Mouse (Mus musculus) cortical plate, adult 2 months (tissue): ENCODE measurements around the gene Cacnb4. TPM values are rescaled to one million over a fixed set of nuclear protein-coding genes. Genes with fewer than 3 reads are reported as not detected.

Experiments used
- H3K27ac ChIP-seq: fragments of 200-500 bp; 2 replicates; pipeline ENCODE4 v1.5.1; 2012; ENCODE audit warnings: low read length, control low read depth, inconsistent platforms; ENCODE audit not compliant: insufficient read depth
- H3K4me1 ChIP-seq: fragments of 200-500 bp; 2 replicates; pipeline ENCODE4 v1.6.1; 2011; ENCODE audit warnings: low read length; ENCODE audit not compliant: control insufficient read depth, insufficient read depth
- H3K4me3 ChIP-seq: fragments of 200-500 bp; 2 replicates; pipeline ENCODE4 v1.5.1; 2011; ENCODE audit warnings: mild to moderate bottlenecking, low read length, control low read depth; ENCODE audit not compliant: insufficient read depth
- CTCF ChIP-seq: fragments of 200-500 bp; IDR thresholded peaks from 2 replicates; pipeline ENCODE4 v1.5.1; 2011; ENCODE audit warnings: mild to moderate bottlenecking, control low read depth, low read length; ENCODE audit not compliant: insufficient read depth; ENCODE audit errors: extremely low read depth
- POLR2A ChIP-seq: fragments of 200-500 bp; IDR thresholded peaks from 2 replicates; pipeline ENCODE4 v1.6.1; 2011; ENCODE audit warnings: mild to moderate bottlenecking, low read length, control low read depth; ENCODE audit not compliant: insufficient read depth; ENCODE audit errors: extremely low read depth
- polyA plus RNA-seq: library from polyadenylated mRNA; depleted of rRNA; stranded (reverse); fragments of >200 nt; gene quantifications from 2 replicates; pipeline ENCODE4 v1.2.3, GENCODE M21; 2012

Gene Cacnb4
- polyA plus RNA-seq, 1 experiment = 70.3 TPM

DNA sequence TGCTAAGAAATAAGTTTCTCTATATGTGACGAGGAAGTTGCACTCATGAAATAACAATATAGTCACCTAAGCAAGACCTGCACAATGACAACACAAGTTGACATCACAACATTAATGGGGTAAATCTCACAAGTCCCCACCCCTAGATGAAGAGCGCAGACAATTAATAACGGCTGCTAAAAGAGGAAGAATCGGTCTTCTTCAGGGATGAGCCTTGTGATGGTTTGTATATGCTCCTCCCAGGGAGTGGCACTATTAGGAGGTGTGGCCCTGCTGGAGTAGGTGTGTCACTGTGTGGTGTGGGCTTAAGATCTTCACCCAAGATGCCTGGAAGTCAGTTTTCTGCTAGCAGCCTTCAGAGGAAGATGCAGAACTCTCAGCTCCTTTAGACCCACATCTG lies 70.3 kb downstream of the Cacnb4 start:
- TF ChIP-seq POLR2A = no peak
- no peak for TF ChIP-seq CTCF
- no peak overlapping the region for H3K27ac ChIP-seq

DNA sequence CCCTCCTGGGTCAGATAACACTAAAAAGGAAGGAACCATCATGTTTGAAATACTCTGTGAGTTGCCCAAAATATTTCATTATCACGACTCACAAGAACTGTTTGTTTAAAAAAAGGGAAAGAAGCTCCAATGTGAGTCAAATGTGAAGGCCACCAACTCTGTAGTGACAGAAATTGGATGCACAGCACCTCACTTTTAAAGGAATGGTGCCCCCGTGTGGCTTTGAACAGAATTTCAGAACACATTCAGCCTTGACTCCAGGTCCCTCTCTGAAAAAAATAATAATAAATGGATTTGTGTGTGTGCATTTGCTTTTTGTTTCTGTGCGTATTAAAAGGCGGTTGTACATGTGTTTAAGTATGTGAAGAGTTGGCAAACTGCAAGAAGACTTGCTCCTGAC lies 71.3 kb downstream of the Cacnb4 start:
- Histone ChIP-seq H3K4me1 (peaks cover 3% of the 10 kb centered on the region; the same call in 1 of the 2 replicates), H3K27ac (no peak overlapping the region), H3K4me3 (no peak overlapping the region)
- TF ChIP-seq CTCF (peak; percentile 56), POLR2A (no peak)

More for the DNA sequence above, 70.3 kb downstream of the Cacnb4 start:
- no peak overlapping the region for H3K4me3 ChIP-seq
- peaks cover 5% of the 10 kb centered on the region for H3K4me1 ChIP-seq

DNA sequence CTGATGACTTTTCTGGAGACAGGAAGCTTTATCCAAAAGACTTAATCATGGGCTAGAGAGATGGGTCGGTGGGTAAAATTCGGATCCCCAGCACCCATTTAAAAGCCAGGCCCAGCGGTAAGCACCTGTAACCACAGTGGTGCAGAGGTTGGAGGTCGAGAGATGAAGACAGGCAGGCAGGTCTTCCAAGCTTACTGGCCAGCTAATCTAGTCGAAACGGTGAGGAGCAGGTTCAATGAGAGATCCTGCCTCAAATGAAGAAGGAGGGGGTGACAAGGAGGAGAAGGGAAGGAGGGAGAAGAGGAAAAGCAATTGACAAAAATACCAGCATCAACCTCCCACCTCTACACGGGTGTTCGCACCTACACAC lies 72.0 kb downstream of the Cacnb4 start:
- Histone ChIP-seq H3K4me1 (peaks cover 3% of the 10 kb centered on the region; the same call in 1 of the 2 replicates), H3K27ac (no peak overlapping the region), H3K4me3 (no peak overlapping the region)
- TF ChIP-seq POLR2A = no peak
- TF ChIP-seq CTCF = no peak

DNA sequence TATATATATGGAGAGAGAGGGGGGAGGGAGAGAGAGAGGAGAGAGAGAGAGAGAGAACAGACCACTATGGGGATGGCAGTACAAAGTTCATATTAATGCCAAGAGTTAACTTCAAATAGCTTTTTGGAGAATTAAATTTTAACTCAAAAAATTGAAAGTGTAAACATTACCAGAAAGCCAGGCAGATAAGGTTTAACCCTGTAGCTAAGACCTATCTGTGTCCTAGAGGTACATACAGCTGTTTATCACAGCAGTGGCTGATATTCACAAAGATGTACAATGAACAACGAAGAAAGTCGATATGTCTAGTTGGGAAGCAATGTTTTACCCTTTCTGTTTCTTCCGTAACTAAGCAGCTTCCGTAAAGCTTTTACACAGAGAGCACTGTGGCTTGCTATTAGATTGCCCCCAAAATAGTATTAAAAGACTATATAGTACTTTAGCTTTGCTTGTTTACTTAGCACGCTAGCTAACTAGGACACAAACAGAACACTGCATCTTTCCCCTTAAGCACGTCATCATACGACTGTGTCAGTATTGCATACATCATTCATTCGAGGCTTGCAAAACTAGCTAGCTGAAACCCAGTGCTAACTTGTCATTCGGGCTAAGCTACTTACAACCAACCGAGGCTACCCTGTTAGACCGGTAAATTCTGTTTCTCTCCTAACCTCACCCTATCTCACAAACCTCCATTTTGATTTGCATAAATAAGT lies 72.5 kb downstream of the Cacnb4 start:
- TF ChIP-seq CTCF = no peak
- TF ChIP-seq POLR2A = no peak
- Histone ChIP-seq H3K4me1 (peaks cover 3% of the 10 kb centered on the region; the same call in 1 of the 2 replicates), H3K27ac (no peak overlapping the region), H3K4me3 (no peak overlapping the region)

DNA sequence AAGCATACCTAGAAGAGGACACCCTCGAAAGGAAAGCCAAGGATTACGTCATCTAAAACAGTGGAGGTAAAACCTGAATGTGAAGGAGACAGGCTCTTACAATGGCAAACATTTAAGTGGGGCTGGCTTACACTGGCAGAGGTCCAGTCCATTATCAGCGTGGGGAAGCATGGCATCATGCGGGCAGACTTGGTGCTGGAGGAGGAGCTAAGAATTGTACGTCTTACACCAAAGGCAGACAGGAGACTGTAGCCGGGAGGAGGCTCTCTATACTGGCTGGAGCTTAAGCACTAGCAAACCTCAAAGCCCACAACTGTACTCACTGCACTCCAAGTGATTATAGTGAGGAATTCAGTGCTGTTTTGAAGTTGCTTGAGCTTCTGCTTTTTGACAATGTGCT lies 73.2 kb downstream of the Cacnb4 start:
- no peak overlapping the region for H3K4me3 ChIP-seq
- no peak overlapping the region for H3K27ac ChIP-seq
- TF ChIP-seq POLR2A (no peak), CTCF (no peak)
- peaks cover 3% of the 10 kb centered on the region; the same call in 1 of the 2 replicates for H3K4me1 ChIP-seq

DNA sequence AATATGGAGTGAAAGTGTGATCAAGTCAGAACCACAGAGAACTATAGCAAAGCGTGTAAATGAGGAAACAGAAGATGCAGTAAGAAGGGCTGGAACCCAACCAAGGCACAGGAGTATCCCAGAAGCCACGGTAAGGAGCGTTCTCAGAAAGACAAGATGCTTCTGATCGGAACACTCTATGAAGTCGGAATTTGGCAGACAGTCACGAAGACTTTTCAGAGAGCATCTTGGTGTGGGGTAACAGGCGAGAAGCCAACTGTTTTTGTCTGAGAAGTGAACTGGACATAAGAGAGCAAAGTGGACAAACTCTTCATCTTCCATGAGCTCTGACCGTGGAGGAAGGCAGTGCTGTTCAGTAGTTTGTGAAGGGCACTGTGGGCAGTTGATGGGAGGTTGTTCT lies 73.7 kb downstream of the Cacnb4 start:
- Histone ChIP-seq H3K27ac (no peak overlapping the region), H3K4me1 (peaks cover 3% of the 10 kb centered on the region; the same call in 1 of the 2 replicates), H3K4me3 (no peak overlapping the region)
- no peak for TF ChIP-seq POLR2A
- TF ChIP-seq CTCF = no peak

DNA sequence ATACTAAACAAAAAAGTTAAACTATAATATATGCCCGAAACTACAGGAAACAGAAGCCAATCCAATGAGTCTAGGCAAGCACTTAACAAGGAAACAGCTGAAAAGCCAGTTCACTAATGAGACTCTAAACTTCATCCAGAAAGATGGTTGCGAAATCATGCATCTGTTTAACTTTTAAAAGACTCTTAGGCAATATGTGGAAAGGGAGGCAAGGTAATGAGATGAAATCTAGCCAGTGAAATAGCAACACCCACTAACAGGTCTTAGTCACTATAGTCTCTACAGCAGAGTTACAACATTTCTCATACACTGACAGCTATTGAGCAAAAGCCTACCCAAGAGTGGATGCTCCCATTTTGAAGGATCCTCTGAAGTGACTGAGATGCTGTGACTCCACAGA lies 74.4 kb downstream of the Cacnb4 start:
- no peak overlapping the region for H3K4me3 ChIP-seq
- no peak for TF ChIP-seq CTCF
- no peak for TF ChIP-seq POLR2A
- peaks cover 3% of the 10 kb centered on the region; the same call in 1 of the 2 replicates for H3K4me1 ChIP-seq
- no peak overlapping the region for H3K27ac ChIP-seq

DNA sequence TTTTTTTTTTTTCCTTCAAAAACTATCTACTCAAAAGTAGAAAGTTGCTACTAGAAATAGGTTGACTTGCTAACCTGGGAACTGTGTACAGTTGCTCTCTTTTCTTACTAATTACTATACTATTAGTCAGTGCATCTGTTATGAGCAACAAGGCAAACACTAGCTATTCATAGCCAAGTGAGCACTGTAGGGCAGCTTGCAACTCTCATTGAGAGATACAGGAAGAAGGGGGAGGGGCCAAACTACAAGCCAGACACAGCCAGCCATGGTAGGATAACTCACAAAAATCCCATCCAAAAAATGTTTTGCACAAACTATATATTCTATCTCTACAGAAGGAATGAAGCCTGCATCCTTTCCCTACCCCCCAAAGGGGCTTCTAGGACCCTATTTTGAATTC lies 79.1 kb downstream of the Cacnb4 start:
- Histone ChIP-seq H3K4me3 (no peak overlapping the region), H3K27ac (no peak overlapping the region), H3K4me1 (no peaks in the 10 kb centered on the region)
- TF ChIP-seq CTCF = no peak
- no peak for TF ChIP-seq POLR2A

DNA sequence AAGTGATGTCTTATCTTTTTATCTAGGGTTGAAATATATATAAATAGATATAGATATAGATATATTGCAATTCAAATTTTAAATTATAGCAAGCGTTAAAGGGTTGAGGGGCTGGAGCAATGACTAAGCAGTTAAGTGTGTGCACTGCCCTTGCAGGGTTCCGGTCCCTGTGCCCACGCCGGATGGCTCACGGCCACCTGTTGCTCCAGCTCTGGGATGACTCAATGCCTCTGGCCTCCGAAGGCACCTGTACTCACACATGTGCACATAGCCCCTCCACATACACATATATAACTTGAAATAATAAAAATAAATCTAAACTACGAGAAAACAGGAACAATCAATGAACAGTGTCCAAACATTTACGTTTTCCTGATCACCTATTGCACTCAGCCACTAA lies 82.8 kb downstream of the Cacnb4 start:
- Histone ChIP-seq H3K4me1 (peaks cover 3% of the 10 kb centered on the region; the same call in 1 of the 2 replicates), H3K27ac (no peak overlapping the region), H3K4me3 (no peak overlapping the region)
- TF ChIP-seq CTCF (no peak), POLR2A (no peak)

DNA sequence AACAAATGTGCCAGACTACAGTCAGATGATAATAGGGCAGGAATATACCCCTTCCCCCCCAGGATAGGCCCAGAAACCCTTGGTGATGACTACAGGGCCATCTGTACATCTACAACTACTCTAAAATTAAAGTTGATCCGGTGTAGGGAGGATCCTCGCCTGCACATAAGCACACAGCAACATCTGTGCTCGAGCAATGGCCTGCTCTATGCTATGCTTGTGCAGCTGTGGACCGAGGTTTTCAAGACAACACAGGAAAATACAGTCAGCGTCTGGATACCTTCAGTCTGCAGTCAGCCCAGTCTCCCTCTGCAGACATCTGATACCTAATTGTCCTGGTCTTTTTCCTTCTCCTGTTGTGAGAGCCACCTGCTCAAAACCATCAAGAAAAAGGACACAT lies 83.4 kb downstream of the Cacnb4 start:
- H3K4me1 ChIP-seq = peaks cover 3% of the 10 kb centered on the region; the same call in 1 of the 2 replicates
- TF ChIP-seq CTCF (no peak), POLR2A (no peak)
- no peak overlapping the region for H3K27ac ChIP-seq
- no peak overlapping the region for H3K4me3 ChIP-seq

DNA sequence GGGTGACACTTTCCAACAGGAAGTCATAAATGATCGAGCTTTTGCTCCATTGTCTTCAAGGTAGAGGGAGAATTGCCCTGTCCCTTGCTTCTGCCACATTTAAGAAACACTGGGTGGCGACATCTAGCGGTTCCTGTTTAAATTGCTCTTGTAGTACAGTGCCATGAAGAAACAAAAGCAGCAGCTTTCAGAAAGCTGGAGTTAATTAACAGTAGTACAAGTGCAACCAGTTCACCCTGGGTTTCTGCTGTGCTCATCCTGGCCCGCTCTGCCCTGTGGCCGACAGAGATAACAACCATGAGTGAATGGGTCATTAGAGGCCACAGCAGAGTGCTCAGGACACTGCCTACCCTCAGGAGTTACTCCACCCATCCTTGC lies 85.7 kb downstream of the Cacnb4 start:
- H3K27ac ChIP-seq = no peak overlapping the region
- H3K4me1 ChIP-seq = peaks cover 3% of the 10 kb centered on the region; the same call in 1 of the 2 replicates
- TF ChIP-seq CTCF (peak; percentile 77), POLR2A (no peak)
- no peak overlapping the region for H3K4me3 ChIP-seq
